Mouse (Mus musculus) liver, postnatal 0 days (tissue): Measurements from ENCODE around the gene Lmf1.

ENCODE experiments used
- CTCF ChIP-seq: sonication (generic); IDR thresholded peaks from 2 replicates; pipeline ENCODE4 v1.5.1; 2016; ENCODE audit warnings: antibody characterized with exemption, low read depth
- EP300 ChIP-seq: IDR thresholded peaks from 2 replicates; pipeline ENCODE4 v1.6.1; 2016; ENCODE audit warnings: antibody characterized with exemption, low read depth, mild to moderate bottlenecking

DNA sequence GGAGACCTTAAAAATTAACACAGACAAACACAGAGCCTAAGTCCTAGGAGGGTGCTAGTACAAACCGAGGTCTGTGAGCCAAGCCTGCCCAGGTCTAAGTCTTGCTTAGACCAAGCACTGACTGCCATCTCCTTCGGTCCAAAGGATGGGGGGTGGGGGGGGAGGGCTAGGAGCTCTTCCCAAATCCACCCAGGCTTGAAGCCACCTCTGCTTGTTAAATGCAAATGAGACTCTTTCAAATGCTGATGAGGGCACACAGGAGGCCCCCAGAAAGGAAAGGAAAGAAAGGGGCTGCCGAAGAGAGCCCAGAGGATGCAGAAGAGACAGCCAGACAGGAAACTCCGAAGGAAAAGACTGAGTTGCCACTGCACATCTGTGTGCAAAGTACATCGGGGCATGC, 100.9 kb downstream of the Lmf1 start:
- TF ChIP-seq CTCF (no peak), EP300 (no peak)
